Mouse (Mus musculus) C2C12 (cell line): ENCODE results near the gene Nudt19.

ENCODE experiments used
- CEBPB ChIP-seq: IDR thresholded peaks from one replicate; pipeline ENCODE4 v1.6.1; 2011; ENCODE audit warnings: low read depth, mild to moderate bottlenecking, control low read depth, moderate library complexity
- CTCF ChIP-seq: IDR thresholded peaks from one replicate; pipeline ENCODE4 v1.5.1; 2011; ENCODE audit not compliant: control insufficient read depth, insufficient read depth, insufficient read length
- FOSL1 ChIP-seq: IDR thresholded peaks from one replicate; pipeline ENCODE4 v1.8.0; 2011; ENCODE audit warnings: mild to moderate bottlenecking, low read length; ENCODE audit not compliant: poor library complexity, insufficient read depth, severe bottlenecking
- MAX ChIP-seq: IDR thresholded peaks from one replicate; pipeline ENCODE4 v1.6.1; 2011; ENCODE audit warnings: mild to moderate bottlenecking, control low read depth
- MYOD1 ChIP-seq: IDR thresholded peaks from one replicate; pipeline ENCODE4 v1.6.1; 2011; ENCODE audit warnings: low read depth; ENCODE audit not compliant: control insufficient read depth, insufficient read length
- MYOG ChIP-seq: IDR thresholded peaks from one replicate; pipeline ENCODE4 v1.6.1; 2011; ENCODE audit not compliant: control insufficient read depth, insufficient read length; ENCODE audit errors: extremely low read depth
- USF1 ChIP-seq: IDR thresholded peaks from one replicate; pipeline ENCODE4 v1.6.1; 2011; ENCODE audit warnings: low read depth, mild to moderate bottlenecking, control low read depth, moderate library complexity

- TF ChIP-seq CTCF = no peak
- no peak for TF ChIP-seq USF1
- TF ChIP-seq MAX = no peak
- no peak for TF ChIP-seq MYOG
- no peak for TF ChIP-seq CEBPB
- TF ChIP-seq FOSL1 = no peak
- TF ChIP-seq MYOD1 = no peak
Observed at GRCm38 (mm10) chr7:35601106-35601505, 45.0 kb upstream of the Nudt19 start.
